Mouse (Mus musculus) embryonic fibroblast, embryonic 13.5 days (primary cell): ENCODE measurements at regions not wholly inside any gene's neighbourhood (a gene's known extent, or its start where the extent isn't known, plus 50 kb on each side); places are given as distances from the start of the nearest gene placed in this dataset.

Experiments used
- CTCF ChIP-seq: IDR thresholded peaks from 2 replicates; pipeline ENCODE4 v1.5.1; 2011; ENCODE audit warnings: mild to moderate bottlenecking, control low read depth, low read length, moderate library complexity, borderline replicate concordance; ENCODE audit not compliant: insufficient read depth
- POLR2A ChIP-seq: IDR thresholded peaks from 2 replicates; pipeline ENCODE4 v1.6.1; 2011; ENCODE audit warnings: low read depth, mild to moderate bottlenecking, control low read depth, low read length, moderate library complexity

DNA sequence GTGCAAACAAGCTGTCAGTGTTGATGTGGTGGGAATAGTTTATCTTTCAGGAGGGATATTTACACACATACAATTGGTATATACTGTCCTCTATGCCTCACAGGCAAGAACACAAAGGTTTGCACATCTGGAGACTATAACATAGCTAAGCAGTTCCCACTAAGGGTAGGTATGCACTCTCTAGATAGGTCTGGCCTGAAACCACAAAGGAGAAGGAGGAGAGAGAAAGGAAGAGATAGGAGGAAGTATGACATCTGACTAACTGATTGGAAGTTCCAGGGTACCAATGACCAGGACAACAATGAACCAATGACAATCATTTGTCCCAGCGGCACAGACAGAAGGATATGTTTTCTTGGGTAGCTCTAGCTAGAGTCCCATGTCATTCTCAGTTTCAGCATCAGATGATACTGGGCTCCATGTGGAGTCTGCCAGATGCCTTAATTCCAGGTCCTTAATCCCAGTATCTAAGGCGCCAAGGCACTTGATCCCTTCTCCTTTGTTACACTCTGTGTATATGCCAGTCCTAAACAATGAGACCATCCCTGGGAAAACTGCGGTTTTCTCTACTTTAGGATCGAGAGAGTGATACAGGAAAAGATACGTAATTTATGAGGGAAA, 168.5 kb downstream of the Cd83 start:
- TF ChIP-seq POLR2A (no peak), CTCF (no peak)
